Mouse (Mus musculus) spleen, adult 18-20 months (tissue): ENCODE results near the gene Mrps27.

Experiments used
- DNase-seq, 2 experiments: peaks; one replicate each; pipeline ENCODE4 v3.0.0; 2022; ENCODE audit warnings: mixed read lengths in 2 of 2

Mrps27 gene

DNA sequence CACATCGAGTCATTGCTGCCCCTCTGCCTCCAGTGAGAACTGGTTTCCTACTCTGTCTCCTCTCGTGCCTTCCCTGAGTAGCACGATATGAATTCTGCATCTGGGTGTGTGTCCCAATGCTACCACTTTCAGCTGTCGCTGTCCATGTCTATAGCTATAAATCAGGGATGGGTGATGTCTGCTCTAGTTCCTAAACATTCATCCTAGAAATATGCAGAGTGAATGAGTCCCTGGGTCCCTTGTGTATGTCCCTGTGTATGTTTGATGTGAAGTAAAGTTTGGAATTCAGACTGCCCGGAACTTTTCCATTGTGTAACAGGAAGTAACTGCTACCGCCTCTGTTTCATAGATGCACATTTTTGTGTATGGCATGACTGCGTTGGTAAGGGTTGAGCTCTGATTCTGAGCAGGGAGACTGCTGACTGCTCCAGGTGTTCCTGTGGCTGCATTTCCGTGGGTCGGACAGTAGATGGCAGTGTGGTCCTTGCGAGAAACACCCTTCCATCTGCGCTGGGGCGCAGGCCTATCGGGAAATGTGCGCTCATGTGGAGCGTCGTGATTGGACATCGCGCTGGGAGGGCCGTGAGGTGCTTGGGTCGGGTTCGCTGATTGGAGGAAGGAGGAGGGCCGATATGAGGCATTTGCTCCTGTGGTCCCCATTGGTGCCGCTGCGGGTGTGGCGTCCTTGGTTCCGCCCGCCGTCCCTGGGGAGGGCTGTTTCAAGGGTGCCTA lies 8.3 kb downstream of the Mrps27 start:
- DNase-seq = peak; percentile 80 to 86

DNA sequence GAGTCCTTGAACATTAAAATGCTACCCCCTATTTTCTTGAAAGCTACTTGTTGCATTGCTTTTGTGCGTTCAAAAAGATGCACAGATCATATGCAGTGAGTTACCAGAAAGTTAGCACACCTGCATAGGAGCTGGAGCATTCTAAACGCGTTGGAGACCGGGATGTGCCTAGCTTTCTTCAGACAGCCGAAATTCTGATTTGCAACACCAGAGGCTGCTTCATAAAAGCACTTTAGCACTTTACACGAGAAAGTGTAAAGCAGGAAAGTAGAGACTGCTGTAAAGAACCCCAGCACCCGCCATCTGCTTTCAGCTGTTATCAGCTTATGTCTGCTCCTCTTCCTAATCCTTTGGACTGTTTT lies 8.9 kb downstream of the Mrps27 start:
- no peak for DNase-seq

DNA sequence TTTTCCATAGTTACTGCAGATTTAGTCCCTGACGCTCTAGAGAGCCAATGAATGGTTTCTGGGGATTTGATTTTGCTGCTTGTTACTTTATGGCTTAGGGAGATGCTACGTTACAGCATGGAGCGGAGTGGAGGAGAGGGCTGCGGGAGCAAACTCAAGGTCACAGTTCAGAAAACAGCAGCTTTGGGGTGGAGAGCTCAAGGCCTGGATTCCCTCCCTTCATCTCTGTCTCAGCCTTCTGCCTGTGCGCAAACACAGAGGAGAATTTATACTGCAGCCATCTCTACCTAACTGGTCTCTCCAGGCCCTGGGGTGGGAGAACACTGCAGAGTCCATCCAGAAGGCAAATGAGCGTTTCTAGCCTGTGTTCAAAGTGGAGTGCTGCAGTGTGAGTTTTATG lies 10.5 kb downstream of the Mrps27 start:
- DNase-seq = no peak

DNA sequence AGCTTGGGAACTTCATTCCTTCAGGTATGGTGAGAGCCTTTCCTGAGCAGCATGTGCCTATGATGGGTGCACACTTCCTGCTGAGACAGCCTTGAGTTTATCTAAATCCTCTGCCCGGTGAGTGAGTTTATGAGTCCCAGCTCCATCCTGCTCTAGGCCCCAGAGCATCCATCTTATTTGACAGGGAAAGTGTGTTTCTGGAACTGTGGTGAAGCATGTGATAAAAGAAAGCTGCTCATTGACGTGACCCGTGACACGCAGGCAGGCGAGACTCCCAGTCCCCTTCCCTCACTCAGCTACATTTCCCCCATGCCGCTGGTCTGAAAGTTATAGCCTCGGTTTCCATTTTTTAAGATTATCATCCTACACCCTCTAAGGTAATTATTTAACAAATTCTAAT lies 11.3 kb downstream of the Mrps27 start:
- DNase-seq = no peak

DNA sequence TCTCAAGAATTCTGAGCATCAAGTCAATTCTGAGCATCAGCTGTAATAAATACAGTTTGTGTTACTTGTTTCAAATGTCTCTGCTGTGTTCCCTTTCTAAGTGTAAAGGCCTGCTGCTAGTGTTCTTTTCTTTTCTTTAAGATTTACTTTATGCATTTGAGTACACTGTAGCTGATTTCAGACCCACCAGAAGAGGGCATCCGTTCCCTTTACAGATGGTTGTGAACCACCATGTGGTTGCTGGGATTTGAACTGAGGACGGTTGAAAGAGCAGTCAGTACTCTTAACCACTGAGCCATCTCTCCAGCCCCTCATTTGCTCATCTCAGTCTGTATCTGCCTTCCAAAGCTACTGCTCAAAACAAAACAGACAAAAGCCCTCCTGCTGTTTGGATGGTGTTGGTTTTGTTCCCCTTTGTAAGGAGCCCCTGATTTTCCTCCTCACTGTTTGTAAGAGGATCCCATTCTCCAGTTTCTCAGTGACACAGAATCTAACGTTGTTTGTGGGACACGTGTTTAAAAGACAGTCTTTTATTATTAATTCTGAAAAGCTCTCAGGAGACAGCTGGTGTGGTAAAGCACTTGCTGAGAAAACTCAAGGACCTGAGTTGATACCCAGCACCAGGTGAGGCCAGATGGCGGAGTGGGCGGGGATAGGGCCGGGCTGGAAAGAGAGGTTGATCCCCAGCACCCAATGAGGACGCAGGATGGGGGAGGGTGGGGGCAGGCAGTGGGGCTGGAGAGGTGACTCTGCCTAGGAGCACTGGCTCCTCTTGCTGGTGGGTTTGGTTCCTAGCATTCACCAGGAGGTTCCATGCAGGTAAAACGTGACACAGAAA lies 12.1 kb downstream of the Mrps27 start:
- DNase-seq = no peak

DNA sequence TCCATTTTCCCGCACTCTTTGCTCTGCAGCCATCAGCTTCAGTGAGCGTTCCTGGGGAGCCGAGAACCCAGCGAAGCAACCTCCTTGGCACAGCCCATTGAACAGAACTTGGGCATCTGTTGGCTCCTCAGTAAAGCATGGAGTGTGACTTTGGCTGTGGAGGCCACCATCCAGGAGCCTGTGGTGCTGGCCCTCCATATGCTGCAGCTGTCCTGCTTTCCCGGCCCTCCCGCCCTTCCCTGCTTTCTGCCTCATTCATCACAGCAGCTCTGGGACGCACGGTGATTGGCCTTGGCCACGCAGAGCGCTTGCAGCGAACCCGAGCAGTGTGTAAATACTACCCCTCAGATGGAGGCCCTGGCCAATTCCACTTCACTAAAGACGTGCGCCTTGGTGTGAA lies 14.3 kb downstream of the Mrps27 start:
- no peak for DNase-seq

DNA sequence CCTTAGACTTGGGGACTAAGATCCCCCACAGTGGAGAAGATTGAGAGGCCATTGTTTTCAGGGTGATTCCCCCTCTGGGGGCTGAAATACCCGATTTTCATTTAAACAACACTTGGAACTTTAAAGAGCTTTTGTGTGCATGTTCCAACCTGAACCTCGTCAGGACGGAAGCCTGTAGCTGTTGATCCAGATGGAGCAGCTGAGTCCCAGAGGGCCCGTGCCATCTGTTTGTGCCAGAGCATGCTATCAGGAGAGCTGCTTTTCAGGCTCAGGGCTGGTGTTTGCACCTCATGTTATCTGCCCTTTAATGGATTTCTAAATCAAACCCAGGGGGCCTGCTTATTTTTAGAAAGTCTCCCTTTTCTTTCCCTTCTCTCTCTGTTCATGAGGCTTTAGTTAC lies 19.3 kb downstream of the Mrps27 start:
- no peak for DNase-seq

DNA sequence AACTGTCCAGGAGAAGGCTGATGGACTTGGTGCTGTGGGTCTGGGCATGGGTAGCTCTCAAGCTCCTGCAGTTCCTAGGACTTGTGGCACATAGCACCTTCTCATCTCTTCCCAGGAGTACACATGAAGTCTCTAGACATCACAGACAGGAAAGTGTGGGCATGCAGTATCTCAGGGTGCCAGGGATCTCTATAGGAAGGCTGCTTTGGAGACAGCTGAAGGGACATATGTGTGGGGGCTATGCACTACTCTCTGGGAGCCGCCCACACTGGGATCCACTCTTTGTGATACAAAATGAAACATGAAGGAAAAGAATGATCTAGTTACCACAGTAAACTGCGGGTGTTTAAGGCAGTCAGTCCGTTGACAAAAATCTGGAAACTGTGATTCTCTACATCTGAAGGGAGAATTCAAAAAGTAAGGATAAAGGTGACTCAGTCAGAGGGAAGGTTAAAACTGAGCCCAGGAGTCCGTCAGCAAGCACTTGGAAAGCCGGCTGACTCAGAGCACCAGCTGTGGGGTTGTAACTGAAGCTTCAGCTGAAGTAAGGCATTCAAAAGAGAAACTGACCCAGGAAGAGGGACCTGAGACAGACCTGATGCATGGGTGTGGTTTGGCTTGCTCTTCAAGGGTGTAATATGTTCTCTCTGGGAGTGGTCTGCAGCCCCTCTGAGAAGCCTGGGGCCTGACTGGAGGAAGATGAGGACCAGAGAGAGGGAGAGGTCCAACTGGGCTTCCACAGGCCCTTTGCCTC lies 22.0 kb downstream of the Mrps27 start:
- no peak for DNase-seq

DNA sequence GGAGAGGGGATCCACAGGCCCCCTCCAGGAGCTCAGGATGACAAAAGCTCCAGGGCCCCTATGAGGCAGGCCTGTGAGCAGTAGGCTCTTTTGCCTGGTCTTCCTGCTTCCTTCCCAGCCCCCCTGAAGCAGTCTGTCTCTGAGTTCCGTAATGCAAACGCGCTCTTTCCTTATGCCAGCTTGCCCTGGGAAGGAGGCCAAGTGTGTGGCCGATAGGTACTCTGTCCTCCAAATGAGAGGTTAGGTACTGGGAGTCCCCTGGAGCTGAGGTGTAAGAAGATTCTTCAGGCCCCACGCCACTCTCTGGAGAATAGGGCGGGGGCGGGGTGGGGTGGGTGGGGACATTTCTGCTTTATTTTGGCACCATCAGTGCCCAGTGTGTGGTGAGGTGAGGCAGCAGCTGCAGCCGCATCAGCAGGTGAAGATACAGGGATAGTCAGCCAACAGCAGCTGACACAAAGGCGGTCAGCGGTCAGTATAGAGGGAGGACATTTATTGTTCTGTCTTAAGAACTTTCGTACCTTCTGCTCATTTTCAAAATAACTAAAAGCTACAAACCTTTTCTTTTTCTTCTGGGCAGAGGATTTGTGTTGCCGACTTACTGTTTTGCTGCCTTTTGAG lies 23.1 kb downstream of the Mrps27 start:
- DNase-seq = no peak

DNA sequence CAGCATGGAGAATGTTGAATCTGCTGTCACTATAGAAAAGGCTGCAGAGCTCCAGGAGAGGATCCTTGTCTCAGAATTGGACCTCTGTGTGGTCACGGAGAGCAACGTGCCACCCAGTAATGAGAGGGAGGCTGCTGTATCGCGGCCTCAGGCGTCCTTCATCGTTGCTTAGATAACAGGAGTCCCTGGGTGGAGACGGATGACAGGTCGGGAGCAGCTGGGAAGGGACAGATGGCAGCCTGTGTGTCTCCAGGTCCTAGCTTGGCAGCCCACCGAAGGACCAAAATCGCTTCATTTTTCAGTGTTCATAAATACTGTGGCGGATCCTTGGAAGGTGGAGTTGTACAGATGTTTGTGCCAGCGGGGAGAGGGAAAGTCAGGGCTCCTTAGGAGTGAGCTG lies 24.5 kb downstream of the Mrps27 start:
- DNase-seq = no peak

DNA sequence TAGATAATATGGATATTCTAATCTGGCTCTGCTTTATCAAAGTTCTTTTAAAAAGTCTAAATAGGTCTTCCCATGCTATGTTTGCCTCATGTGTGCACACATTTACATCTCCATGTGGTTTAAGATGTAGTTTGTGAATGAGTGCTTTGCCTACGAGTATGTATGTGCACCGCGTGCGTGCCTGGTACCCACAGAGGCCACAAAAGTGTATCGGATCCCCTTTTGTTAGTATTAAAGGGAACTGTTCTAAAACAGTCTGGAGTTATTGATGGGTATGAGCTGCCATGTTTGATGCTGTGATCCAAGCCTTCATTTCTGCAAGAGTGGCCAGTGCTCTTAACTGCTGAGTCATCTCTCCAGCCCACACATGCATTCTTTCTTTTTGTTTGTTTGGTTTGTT lies 26.7 kb downstream of the Mrps27 start:
- no peak for DNase-seq

DNA sequence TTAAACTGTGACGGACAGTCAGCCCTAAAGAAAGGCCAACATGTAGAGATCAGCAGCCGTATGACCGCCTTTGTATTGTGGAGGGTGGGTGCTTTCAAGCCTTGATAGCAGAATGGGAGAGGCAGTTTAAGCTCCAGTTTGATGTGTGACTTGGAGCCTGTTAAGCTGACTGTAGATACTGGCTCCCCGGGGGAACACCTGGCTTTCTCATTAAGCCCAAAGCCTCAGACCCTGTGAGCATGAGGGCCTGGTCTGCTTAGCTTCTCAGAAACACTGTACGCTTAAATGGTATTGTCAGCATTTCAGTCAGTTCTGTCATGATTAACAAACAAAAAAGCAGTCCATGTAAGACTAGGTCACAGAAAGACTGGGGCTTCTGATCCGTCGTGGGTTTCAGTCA lies 29.1 kb downstream of the Mrps27 start:
- no peak for DNase-seq

DNA sequence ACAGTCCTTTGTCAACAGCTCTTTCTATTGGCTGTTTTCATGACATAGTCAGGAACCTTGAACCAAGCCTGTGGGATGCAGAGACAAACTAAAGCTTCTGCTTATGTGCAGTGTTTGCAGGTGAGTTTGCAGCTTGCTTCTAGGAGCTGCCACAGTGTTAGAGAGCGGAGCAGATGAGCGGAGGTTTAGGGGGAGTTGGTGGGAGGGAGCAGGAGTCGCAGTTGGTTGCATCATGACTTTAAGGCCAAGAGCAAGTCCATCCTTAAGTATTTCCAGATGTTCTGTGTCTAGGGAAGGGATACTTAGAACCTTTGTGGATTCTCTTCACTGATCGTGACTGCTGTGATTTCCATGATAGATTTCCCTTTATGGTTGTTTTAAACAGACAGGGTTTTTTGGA lies 29.6 kb downstream of the Mrps27 start:
- no peak for DNase-seq

DNA sequence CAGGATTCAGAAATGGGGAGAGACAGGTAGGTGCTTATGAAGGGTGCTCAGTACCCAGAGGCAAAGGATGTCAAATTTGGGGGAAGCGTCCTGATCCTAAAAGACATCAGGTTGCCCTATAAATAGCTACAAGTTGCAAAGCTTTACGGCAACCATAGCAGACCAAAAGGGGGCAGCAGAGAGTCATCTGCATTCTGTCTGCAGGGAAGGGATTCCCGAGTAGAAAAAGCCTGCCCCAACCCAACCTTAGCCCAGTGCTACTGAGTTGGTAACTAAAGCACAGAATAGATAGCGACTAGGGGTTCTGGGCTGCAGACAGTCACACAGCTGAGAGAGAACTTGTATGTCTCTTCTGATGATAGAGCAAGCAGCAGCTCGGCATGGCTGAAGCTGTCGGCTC lies 31.0 kb downstream of the Mrps27 start:
- peak in 1 of 2 experiments; percentile 57 for DNase-seq

DNA sequence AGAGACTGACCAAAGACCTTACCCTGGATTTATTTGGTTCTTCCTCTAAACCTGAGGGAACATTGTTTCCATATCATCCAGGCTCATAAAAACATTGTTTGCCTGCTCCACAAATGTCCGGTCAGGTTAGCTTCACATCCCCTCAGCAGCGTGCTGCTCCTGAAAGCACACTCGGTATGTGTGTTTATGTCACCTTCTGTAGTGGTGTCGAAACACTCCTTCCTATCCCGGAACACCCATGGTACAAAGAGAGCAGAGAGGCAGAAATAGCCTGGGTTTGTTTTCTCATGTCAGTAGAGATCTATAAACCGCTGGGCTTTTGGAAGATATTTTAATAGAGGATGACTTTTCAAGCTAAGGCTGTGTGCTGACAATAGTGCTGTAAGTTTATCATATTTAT lies 32.5 kb downstream of the Mrps27 start:
- DNase-seq = no peak

DNA sequence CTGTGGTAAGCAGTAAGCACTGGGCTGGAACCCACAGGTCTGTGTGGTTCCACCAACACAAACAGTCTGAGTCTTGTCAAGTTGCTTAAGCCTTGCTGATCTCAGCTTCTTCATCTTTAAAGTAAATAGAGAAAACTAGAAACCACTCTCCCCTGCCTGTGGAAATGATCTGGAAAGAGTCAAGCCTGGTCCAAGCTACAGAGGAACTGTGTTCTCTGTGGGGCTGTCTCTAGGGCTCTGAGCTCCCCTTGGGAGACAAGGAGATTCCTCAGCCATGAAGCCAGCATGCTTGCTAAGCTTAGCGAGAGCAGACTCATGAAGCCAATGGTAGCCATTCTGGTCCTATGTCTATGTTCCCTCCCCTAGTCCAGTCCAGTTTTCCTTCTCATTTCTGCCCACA lies 33.6 kb downstream of the Mrps27 start:
- no peak for DNase-seq

DNA sequence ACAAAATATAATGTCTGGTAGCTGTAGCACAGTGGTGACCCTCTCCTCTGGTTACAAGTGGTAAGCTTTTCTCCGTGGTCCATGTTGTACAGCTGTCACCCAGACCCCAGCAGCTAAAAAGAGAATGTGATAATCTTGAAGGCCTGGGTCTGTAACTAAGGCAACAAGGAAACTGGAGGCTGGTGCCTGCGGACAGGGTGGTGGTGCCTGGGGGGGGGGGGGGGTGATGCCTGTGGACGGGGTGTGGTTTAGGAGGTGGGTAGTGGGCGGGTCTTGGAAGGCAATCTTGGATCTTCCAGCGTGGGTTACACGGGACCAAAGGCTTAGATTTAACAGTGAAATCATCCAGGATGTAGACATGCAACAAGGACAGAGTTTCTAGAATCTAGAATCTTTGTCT lies 37.8 kb downstream of the Mrps27 start:
- no peak for DNase-seq

DNA sequence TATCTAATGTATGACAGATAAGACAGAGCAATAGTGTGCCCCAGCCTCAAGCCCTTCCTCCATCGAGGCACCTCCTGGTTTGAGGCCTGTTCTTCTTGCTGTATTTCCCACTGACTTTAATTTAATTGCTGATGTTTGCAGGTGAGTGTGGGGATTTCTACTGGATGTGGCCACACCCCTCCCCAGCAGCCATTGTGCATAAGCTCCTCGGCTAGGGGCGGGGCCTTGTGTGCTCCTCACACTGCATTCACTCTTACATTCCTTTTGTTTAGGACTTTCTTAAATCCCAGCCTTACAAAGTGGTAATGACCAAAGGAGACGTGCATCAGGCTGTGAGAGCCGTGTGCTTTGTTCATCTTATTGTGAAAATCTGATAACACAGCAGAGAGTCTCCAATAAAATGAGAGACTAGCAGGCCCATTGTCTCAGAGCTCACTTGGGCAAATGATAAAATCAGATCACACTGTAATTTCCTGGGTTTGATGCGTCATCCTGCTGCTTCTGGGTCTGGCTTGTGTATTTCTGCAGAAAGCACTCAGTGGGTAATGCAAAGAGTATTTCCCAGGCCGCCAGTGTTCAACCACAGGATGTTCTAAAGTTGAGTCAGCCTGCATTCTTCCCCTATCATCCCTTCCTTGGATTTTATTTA lies 40.1 kb downstream of the Mrps27 start:
- no peak for DNase-seq

DNA sequence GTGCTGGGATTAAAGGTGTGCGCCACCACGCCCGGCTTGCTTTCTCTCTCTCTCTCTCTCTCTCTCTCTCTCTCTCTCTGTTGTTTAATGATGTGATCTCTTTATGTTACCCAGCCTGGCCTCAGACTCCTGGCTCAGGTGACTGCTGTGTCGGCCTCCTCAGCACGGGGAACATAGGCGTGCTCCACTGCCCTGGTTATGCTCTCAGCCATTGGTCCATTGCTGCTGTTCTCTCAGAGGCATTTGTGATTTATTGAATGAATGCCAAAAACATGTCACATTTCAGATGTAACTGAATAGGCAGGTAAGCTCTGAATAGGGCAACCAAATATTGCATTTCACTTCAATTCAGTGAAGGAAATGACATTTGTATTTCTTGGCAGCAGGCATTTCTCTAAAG lies 41.3 kb downstream of the Mrps27 start:
- DNase-seq = no peak

DNA sequence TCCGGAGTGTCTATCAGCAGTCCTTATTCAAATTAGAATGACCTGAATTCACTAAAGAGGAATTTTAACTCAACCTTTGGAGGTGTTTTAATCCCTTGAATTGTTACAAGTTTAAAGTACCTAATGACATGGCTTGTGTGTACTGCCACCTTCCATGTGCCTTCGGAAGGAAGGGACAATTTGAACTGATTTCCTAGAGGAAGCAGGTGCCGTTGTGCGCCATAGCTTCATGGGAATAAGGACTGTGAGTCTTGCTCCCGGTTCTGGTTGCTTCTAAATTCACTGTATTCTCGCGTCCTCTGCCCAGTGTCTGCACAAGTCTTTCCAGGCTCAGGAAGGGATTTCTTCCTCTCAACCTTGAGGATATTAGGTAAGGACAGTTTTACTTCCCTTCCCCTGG lies 41.8 kb downstream of the Mrps27 start:
- no peak for DNase-seq

DNA sequence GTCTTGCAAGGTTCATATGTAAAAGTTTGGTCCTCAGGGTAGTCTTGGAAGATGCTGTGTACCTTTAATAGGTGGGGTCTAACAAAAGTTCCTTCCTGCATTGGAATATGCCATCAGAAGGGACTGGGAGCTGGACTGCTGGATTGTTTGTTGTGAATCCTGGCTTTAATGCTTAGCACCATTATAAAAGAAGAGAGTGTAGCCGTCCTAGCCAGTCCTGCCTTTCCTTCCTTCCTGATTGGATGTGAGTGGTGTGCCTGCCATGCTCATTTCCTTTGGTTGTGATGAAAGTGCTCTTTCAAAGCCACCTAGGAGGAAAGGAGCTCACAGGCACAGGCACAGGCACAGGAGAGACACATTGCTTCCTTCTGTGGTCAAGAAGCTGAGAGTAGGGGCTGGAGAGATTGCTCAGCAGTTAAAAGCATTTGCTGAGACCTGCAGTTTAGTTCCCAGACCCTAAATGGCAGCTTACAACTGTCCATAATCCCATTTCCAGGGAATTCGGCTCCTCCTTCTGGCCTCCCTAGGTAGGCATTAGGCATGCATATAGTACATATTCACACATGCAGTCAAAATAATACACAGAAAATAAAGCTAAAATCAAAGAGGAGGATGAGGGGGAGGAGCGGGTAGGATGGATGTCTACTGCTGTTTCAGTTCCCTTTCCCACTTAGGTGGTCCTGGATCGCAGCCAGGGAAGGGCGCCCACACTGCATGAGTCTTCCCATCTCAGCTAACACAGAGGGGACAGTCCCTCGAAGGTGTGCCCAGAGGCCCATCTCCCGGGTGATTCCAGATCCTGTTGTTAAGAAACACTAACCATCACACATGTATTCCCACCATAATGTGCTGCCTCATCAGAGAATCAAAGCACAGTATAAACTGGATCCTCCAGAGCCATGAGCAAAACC lies 43.6 kb downstream of the Mrps27 start:
- no peak for DNase-seq

DNA sequence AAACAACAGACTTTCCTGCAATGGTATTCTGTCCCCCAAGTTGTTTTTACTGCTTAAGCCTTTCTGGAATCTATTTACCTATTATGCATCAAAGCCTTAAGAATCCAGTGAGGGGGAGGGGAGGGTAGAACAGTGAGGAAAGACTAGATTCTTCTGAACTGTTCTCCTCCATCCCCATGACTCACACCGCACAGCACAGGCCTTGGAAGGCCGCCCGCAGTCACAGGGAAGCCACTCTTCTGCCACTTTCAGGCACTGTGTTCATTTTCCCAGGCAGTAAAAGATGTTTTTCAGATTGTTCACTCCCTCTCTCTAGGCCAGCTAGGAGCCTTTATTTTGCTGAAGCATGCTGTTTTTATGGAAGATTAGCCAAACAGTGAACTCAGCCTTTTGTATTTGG lies 46.8 kb downstream of the Mrps27 start:
- DNase-seq = no peak
